Mouse (Mus musculus) cerebellum, adult (tissue): ENCODE results near the gene Zdhhc21.

Experiments
- ATAC-seq: cut with Nextera tagmentation; 2 replicates; pipeline ENCODE4 v1.9.2; 2017; ENCODE audit warnings: mild to moderate bottlenecking, moderate library complexity, mixed read lengths; ENCODE audit not compliant: insufficient number of reproducible peaks, low FRiP score, low TSS enrichment

Zdhhc21 gene

DNA sequence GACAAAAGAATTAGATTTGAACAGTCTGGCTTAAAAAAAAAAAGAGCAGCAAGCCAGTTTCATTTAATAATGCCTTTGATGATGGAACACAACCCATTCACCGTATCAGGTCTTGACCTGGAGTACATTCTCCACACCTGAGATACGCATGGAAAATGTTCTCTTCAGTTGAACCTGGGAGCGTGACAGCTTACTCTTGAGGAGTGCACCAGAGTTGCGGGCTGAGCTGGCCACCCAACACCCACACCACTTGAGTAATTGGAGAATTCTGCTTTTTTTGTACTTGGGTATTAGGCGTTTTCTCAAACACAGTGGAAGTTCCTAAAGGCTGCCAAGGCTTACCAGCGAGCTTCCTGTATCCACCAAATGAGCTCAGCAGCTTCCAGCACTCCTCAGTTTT is 66.2 kb downstream of the Zdhhc21 start:
- no peak for ATAC-seq

DNA sequence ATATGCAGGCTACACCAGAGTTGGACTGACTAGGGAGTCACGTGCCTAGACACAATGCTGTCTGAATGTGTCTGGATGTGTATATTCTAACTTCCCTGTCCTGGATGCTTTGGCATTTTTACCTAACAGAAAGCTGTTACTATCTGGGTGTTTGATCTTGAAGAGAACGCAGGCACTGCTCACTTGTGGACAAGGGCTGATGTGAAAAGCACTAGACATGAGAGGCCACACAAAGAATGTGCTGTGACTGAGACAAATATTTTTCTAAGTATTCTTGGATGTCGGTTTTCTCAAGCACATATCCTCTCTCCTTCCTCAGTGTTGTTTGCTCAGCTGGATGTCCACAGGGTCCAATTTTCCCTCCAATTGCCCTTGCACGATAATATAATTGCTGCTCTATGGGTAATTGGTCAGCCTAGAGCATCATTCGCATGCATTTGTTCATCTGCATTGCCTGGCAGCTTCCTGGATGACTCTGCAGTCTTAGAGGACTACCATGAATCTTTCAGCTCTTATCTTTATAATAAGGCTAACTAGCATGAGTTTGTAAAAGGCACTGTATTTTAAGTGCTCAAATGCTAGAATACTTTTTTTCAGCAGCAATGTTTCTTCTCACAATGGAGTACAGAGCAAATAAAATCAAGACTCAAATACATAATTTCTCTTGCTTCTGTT is 66.7 kb downstream of the Zdhhc21 start:
- no peak for ATAC-seq

- ATAC-seq = no peak
Measured at GRCm38 (mm10) chr4:82765513-82766216, 94.1 kb downstream of the Zdhhc21 start.

GRCm38 (mm10) chr4:82763586-82763985 is 96.2 kb downstream of the Zdhhc21 start:
- ATAC-seq = no peak

DNA sequence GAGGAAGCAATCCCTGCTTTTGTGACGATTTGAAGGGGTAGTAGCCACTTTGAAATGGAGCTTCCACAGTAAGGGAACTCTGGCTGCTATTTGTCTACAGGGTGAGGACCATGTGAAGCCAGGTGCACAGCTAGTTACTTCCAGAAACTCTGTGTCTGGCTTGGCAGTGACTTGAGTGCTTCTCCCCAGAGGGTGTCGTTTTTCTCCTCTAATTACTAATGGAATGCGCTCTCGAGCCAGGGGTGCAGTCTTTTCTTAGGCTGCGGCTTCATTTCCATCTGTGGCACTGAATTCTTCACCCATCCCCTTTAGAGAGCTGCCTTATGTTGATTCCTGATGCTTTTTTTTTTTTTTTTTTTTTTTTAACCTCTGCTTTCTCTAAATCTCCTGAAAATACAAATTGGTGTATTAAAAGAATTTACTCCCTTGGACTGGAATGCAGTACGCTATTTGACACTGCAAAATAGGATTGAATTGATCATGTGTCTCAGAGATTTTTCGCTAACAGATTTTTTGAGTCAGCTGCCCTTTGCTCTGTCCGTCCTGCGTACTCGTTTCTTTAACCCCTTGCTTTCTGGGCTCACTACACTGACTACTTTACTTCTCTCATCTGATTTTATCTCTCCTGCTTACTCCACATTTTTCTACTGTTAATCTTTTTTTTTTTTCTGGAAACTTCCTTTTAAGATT is 97.2 kb downstream of the Zdhhc21 start:
- ATAC-seq = no peak

GRCm38 (mm10) chr4:82756295-82756626 is 103.5 kb downstream of the Zdhhc21 start:
- no peak for ATAC-seq

DNA sequence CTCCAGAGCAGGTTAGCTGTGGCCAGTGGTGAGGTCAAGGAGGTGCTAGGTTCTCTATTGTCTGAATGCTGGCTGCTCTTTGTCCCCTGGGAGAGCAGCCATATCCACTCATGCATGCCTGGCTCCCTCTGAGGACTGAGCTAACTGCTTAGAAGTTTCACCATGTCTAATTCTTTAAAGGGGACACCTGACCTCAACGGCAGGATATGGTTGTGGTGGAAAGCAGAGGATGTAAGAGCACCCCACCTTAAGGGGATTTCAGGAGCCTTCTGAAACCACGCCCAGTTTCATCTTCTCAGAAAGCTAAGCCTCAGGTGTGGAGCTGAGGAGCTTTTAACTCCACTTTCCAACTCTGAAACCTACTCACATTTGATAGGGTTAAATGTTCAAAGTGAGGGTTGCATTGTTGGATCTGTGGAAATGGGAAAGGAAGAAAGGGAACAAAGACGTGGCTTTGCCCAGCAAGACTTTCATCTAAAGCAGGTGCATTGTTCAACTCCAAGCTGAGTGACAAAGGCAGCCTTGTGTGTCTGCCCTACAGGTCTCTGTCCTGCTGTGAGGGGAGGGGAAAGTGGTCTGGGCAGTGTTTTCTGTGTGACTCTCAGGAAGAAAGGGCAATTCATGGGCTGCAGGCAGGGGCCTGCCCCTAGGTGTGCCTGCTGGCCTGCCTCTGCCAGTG is 104.0 kb downstream of the Zdhhc21 start:
- no peak for ATAC-seq
